Mouse (Mus musculus) hindbrain, embryonic 11.5 days (tissue): ENCODE measurements around the gene 1700029H14Rik. TPM values are rescaled to one million over a fixed set of nuclear protein-coding genes. Genes with fewer than 3 reads are reported as not detected.

ENCODE experiments used
- ATAC-seq: fragments of 200-750 bp; cut with Nextera tagmentation; 2 replicates; pipeline ENCODE4 v1.8.0; 2017; ENCODE audit warnings: mild to moderate bottlenecking, moderate TSS enrichment, moderate library complexity; ENCODE audit not compliant: low FRiP score
- DNase-seq: peaks from one replicate; pipeline ENCODE4 v3.0.0-alpha.2; 2015; ENCODE audit warnings: low spot score
- H3K27ac ChIP-seq: fragments of 300-500 bp; sonication (generic); 2 replicates; pipeline ENCODE4 v1.5.1; 2014; ENCODE audit warnings: mild to moderate bottlenecking, low read depth, low read length
- H3K27me3 ChIP-seq: fragments of 300-500 bp; sonication (generic); 2 replicates; pipeline ENCODE4 v1.6.1; 2014; ENCODE audit warnings: mild to moderate bottlenecking, low read length, moderate library complexity, mixed read lengths; ENCODE audit not compliant: control insufficient read depth, insufficient read depth
- H3K36me3 ChIP-seq: fragments of 300-500 bp; sonication (generic); 2 replicates; pipeline ENCODE4 v1.6.1; 2014; ENCODE audit warnings: mild to moderate bottlenecking, low read length, moderate library complexity, mixed read lengths; ENCODE audit not compliant: control insufficient read depth, insufficient read depth
- H3K4me1 ChIP-seq: fragments of 300-500 bp; sonication (generic); replicated peaks from 2 replicates; pipeline ENCODE4 v1.6.1; 2014; ENCODE audit warnings: low read length, mixed read lengths; ENCODE audit not compliant: control insufficient read depth, insufficient read depth
- H3K4me2 ChIP-seq: fragments of 300-500 bp; sonication (generic); replicated peaks from 2 replicates; pipeline ENCODE4 v1.6.1; 2014; ENCODE audit warnings: mild to moderate bottlenecking, low read depth, low read length
- H3K4me3 ChIP-seq: fragments of 300-500 bp; sonication (generic); 2 replicates; pipeline ENCODE4 v1.5.1; 2014; ENCODE audit warnings: low read depth, low read length
- H3K9ac ChIP-seq: fragments of 300-500 bp; sonication (generic); 2 replicates; pipeline ENCODE4 v1.6.1; 2014; ENCODE audit warnings: low read depth, low read length
- H3K9me3 ChIP-seq: fragments of 300-500 bp; sonication (generic); 2 replicates; pipeline ENCODE4 v1.6.1; 2016; ENCODE audit warnings: low read length; ENCODE audit not compliant: control insufficient read depth
- WGBS: fragments of 180-500 bp; shearing (Covaris S2); extraction: QIAGEN DNeasy Blood & Tissue Kit; methylation state at CpG from one replicate; pipeline ENCODE4 v1.1.7; 2014; 5-methylcytosine and 5-hydroxymethylcytosine counted together
- polyA plus RNA-seq: library from polyadenylated mRNA; unstranded; fragments of >200 nt; fragmentation: Nextera tagmentation; extraction: Ambion mirVana; gene quantifications from 2 replicates; pipeline ENCODE4 v1.2.1, GENCODE M21; 2014

The 1700029H14Rik gene
- not detected in 2 replicates for polyA plus RNA-seq

DNA sequence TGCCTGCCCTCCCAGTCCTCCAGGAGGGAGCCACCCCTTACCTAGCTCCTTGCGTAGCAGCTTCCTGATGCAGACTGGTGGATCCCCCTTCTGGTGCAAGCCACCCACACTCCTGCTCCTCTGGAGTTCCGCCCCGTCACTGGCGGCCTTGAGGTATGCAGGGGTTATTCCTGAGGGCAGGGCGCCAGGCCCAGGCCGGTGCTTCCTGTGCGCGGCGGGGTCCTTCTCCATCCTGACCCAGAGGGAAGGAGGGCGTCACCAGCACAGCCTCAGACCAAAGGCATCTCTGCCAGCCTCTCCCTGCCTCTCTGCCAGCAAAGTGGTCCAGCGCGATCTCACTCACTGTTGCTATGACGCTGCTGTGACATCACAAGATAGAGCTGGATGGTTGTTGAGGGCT, at the start of gene 1700029H14Rik:
Gene 1700029H14Rik, minus strand, starts transcription at position 344 of the 400 bp plus-strand sequence.
- Histone ChIP-seq H3K4me3 (no peak within 1 kb of the TSS), H3K9ac (no peak within 1 kb of the TSS), H3K9me3 (no peaks in the 10 kb centered on the region), H3K36me3 (no peaks in the 10 kb centered on the region), H3K4me1 (no peaks in the 10 kb centered on the region), H3K4me2 (no peak within 1 kb of the TSS), H3K27ac (no peak within 1 kb of the TSS), H3K27me3 (no peaks in the 10 kb centered on the region)
- 34% methylated on average over 13 of the region's 13 CpGs for WGBS
- ATAC-seq (no peak), DNase-seq (peak; percentile 7)

DNA sequence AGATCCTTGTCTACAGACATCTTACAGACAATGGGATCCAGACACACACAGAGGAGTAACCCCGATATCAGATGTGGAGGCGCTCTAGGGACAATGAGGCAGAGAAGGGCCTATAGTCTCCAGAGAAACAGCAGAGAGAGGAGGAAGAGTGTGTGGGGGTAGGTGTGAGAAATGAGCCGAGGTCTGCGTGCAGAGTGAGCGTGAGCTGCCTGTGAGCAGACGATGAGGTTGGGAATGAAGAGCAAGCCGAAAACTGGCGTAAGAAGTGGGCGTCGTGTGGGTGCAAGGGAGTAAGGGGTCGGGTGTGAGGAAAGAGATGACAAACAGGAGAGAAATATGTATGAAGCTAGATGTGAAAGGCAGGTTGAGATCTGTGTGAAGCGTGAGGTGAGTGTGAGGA, 49.4 kb upstream of the 1700029H14Rik start:
- H3K9me3 ChIP-seq = no peaks in the 10 kb centered on the region
- DNase-seq (no peak), ATAC-seq (no peak)
- H3K4me3 ChIP-seq = no peak overlapping the region
- no peak overlapping the region for H3K4me2 ChIP-seq
- no peak overlapping the region for H3K27ac ChIP-seq
- H3K27me3 ChIP-seq = no peaks in the 10 kb centered on the region
- WGBS = 93% methylated on average over 12 of the region's 12 CpGs
- H3K4me1 ChIP-seq = no peaks in the 10 kb centered on the region
- no peak overlapping the region for H3K9ac ChIP-seq
- no peaks in the 10 kb centered on the region; the same call in 1 of the 2 replicates for H3K36me3 ChIP-seq

DNA sequence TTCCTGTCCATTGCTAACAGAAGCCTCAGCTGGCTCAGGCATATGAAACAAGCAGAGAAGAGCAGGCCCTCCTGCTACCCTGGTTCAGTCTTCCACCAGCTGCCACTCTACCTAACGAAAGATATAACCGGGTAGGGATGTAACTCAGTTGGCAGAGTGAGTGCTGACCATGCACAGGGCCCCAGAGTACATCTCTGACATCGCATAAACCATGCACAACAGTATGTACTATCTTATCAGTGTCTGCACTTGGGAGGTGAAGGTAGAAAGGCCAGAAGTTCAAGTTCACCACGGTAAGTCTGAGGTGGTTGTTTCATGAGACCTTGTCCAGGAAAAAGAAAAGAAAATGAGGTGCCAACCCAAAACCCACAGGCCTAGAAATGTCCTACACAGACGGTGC, 47.7 kb upstream of the 1700029H14Rik start:
- Histone ChIP-seq H3K4me3 (no peak overlapping the region), H3K9ac (no peak overlapping the region), H3K9me3 (no peaks in the 10 kb centered on the region), H3K4me2 (no peak overlapping the region), H3K36me3 (no peaks in the 10 kb centered on the region; the same call in 1 of the 2 replicates), H3K27ac (no peak overlapping the region), H3K4me1 (no peaks in the 10 kb centered on the region), H3K27me3 (no peaks in the 10 kb centered on the region)
- DNase-seq (no peak), ATAC-seq (no peak)
- 92% methylated on average over 5 of the region's 5 CpGs for WGBS

DNA sequence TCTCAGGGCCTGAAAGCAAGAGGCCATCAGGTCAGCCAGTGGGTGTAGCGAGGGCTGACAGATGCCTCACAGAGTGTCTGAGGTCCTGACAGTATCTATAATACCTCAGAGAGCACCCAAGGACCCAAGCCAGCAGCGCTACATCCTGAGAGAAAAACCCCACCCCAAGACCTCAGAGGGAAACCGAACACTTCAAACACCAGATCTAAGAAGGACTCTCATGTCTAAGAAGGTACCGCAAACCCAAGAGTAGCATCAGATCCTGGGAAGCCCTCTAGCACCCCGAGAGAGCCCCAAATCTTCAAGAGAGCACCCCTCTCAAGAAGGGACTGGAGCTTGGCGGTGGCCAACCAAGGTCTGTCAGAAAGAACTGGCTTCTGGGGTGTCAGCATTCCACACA, 46.7 kb upstream of the 1700029H14Rik start:
- Histone ChIP-seq H3K9me3 (no peaks in the 10 kb centered on the region), H3K27ac (no peak overlapping the region), H3K36me3 (no peaks in the 10 kb centered on the region; the same call in 1 of the 2 replicates), H3K4me1 (no peaks in the 10 kb centered on the region), H3K27me3 (no peaks in the 10 kb centered on the region), H3K4me3 (no peak overlapping the region), H3K9ac (no peak overlapping the region), H3K4me2 (no peak overlapping the region)
- 92% methylated on average over 6 of the region's 6 CpGs for WGBS
- ATAC-seq (no peak), DNase-seq (no peak)

DNA sequence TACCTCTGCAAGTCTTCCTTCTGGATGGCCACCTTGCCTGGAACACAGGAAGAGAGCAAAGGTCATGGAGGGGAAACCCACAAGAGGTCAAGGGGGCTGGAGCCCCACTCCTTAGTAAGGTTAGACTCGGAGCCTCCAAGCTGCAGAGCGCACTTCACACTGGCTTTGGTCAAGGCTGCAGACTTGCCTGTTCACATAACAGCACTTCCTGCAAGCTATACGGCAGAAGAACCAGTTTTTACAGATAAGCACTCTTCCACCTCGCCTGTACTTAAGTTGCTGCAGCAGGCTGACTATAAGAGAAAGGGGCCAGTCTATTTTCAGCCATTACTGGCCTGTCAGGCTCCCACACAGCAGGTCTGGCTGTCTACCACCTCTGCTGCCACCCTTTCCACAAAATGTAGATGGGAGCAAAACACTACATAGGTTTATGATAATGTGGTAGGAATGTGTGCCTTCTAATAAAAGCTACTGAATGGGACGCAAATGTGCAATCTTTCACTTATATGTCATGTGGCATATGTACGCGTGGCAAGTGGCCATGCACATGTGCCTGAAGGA, 43.7 kb upstream of the 1700029H14Rik start:
- Histone ChIP-seq H3K9me3 (no peaks in the 10 kb centered on the region), H3K4me1 (no peaks in the 10 kb centered on the region), H3K36me3 (no peaks in the 10 kb centered on the region), H3K4me3 (no peak overlapping the region), H3K9ac (no peak overlapping the region), H3K27ac (no peak overlapping the region), H3K4me2 (no peak overlapping the region), H3K27me3 (no peaks in the 10 kb centered on the region)
- WGBS = 85% methylated on average over 7 of the region's 7 CpGs
- DNase-seq (no peak), ATAC-seq (no peak)

DNA sequence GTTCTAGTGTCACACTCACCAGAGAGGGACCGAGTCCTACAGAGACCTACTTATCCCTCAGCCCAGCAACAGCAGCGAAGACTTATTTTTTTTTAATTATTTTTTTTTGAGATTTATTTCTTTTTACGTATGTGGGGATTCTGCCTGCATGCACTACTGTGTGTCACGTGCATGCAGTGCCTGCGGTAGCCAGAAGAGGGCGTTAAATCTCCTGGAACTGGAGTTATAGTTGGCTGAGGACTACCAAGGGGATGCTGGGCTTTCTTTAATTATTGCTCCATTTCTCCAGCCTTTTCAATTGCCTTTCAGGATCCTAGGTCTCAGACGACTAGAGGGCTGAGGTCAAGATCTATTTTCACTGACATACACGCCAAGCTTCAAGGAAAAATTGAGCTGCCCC, 40.4 kb upstream of the 1700029H14Rik start:
- DNase-seq (peak; percentile 73), ATAC-seq (no peak)
- 55% methylated on average over 8 of the region's 8 CpGs for WGBS
- Histone ChIP-seq H3K4me2 (no peak overlapping the region), H3K4me1 (no peaks in the 10 kb centered on the region), H3K27me3 (no peaks in the 10 kb centered on the region), H3K4me3 (no peak overlapping the region), H3K9ac (no peak overlapping the region), H3K36me3 (0 out of 2 replicates have a peak, but pooled peaks cover 2% of the 10 kb centered on the region), H3K9me3 (no peaks in the 10 kb centered on the region), H3K27ac (no peak overlapping the region)

DNA sequence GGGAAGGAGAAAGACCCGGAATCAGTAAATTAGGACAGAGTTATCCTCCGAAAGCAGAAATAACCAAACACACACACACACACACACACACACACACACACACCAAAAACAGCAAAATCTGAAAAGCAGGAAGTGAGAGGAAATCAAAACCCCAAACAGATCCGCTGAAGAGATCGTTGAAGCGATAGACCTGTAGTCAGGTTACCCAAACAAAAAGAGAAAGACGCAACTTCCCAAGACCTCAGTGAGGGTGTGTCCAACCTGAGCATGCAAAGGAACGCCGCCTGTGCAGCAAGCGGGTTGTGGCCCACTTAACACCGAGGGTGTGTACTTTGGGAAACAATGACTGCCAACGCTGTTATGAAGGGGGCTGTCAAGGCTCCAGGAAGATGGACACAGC, 38.9 kb upstream of the 1700029H14Rik start:
- Histone ChIP-seq H3K27ac (no peak overlapping the region), H3K9me3 (no peaks in the 10 kb centered on the region), H3K4me3 (no peak overlapping the region), H3K4me2 (no peak overlapping the region), H3K4me1 (no peaks in the 10 kb centered on the region), H3K9ac (no peak overlapping the region), H3K36me3 (0 out of 2 replicates have a peak, but pooled peaks cover 2% of the 10 kb centered on the region), H3K27me3 (no peaks in the 10 kb centered on the region)
- 91% methylated on average over 11 of the region's 11 CpGs for whole genome bisulfite sequencing
- DNase-seq = no peak
- ATAC-seq = no peak

DNA sequence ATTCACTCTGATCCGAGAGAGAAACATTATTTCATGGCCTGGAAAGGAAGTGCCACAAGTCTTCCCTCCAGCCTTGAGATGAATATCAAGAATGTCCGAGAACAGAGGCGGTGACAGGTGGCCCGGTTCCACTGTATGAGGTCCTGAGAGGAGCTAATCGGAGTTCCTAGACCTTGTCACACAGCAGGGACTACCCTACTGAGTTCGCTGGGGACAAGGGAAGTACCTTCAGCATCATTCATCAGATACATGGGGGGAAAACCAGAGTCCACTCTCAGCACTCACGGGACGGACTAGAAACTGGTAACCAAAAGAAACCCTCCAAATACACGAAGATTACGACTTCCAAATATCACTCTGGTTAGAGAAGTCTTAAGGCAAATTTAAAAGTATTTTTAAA, 38.5 kb upstream of the 1700029H14Rik start:
- no peaks in the 10 kb centered on the region for H3K27me3 ChIP-seq
- no peak overlapping the region for H3K27ac ChIP-seq
- H3K4me1 ChIP-seq = no peaks in the 10 kb centered on the region
- 0 out of 2 replicates have a peak, but pooled peaks cover 2% of the 10 kb centered on the region for H3K36me3 ChIP-seq
- H3K9me3 ChIP-seq = no peaks in the 10 kb centered on the region
- H3K4me3 ChIP-seq = no peak overlapping the region
- ATAC-seq (no peak), DNase-seq (no peak)
- 92% methylated on average over 10 of the region's 10 CpGs for WGBS
- no peak overlapping the region for H3K9ac ChIP-seq
- H3K4me2 ChIP-seq = no peak overlapping the region

DNA sequence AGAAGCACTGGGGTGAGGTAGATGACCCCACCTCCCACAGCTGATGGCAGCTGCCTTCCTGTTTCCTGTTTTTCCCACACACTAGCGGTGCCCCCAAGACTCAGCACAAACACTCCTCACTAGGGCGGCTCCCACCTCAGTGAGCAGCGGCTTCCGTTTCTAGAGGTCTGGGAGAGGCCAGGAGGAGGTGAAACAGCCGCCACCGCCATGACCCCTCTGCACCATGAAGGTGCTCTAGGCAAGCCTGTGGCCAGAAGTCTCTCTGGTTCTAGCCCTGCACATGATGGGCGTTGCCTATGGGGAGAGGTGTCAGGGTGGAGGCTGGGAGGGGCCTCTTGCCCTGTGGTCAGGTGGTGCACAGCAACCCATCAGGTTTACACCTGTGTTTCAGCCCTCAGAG, 37.9 kb upstream of the 1700029H14Rik start:
- Histone ChIP-seq H3K27ac (no peak overlapping the region; the same call in 1 of the 2 replicates), H3K9me3 (no peaks in the 10 kb centered on the region), H3K9ac (no peak overlapping the region), H3K4me3 (no peak overlapping the region), H3K4me2 (no peak overlapping the region), H3K36me3 (0 out of 2 replicates have a peak, but pooled peaks cover 2% of the 10 kb centered on the region), H3K4me1 (no peaks in the 10 kb centered on the region), H3K27me3 (no peaks in the 10 kb centered on the region)
- WGBS = 74% methylated on average over 7 of the region's 7 CpGs
- DNase-seq (no peak), ATAC-seq (no peak)
